Mouse (Mus musculus) MEL (cell line): ENCODE results near the gene Itgb8. TPM values are rescaled to one million over a fixed set of nuclear protein-coding genes. Genes with fewer than 3 reads are reported as not detected.

ENCODE experiments used
- DNase-seq: peaks from one replicate; pipeline ENCODE4 v3.0.0; 2011; ENCODE audit warnings: low read depth, low spot score
- H3K27ac ChIP-seq: 2 replicates; pipeline ENCODE4 v1.5.1; 2012; ENCODE audit warnings: low read depth, mild to moderate bottlenecking, control low read depth, low read length, moderate library complexity; ENCODE audit not compliant: control insufficient read depth
- H3K27me3 ChIP-seq, 2 experiments: fragments of 150-350 bp in 1 of 2; sonication (generic) in 1 of 2; 2 replicates each; pipeline ENCODE4 v1.6.1; 2012; ENCODE audit warnings: low read length in 2 of 2, mild to moderate bottlenecking in 2 of 2, improper control_type of control experiment in 1 of 2, moderate library complexity in 1 of 2; ENCODE audit not compliant: insufficient read depth in 2 of 2, control insufficient read depth in 1 of 2
- H3K36me3 ChIP-seq, 2 experiments: 2 replicates each; pipeline ENCODE4 v1.6.1; 2012 to 2014; ENCODE audit warnings: low read length in 2 of 2, improper control_type of control experiment in 1 of 2, inconsistent platforms in 1 of 2, mild to moderate bottlenecking in 1 of 2; ENCODE audit not compliant: insufficient read depth in 2 of 2, control insufficient read depth in 1 of 2
- H3K4me1 ChIP-seq, 2 experiments: fragments of 150-350 bp in 1 of 2; sonication (generic) in 1 of 2; 2 replicates each; pipeline ENCODE4 v1.6.1; 2012; ENCODE audit warnings: low read length in 2 of 2, improper control_type of control experiment in 1 of 2, mild to moderate bottlenecking in 1 of 2; ENCODE audit not compliant: insufficient read depth in 2 of 2, control insufficient read depth in 1 of 2
- H3K4me3 ChIP-seq, 2 experiments: fragments of 150-350 bp in 1 of 2; sonication (generic) in 1 of 2; 2 replicates each; pipeline ENCODE4 v1.5.1; 2012; ENCODE audit warnings: low read depth in 2 of 2, low read length in 2 of 2, mild to moderate bottlenecking in 2 of 2, moderate library complexity in 2 of 2, control low read depth in 1 of 2, improper control_type of control experiment in 1 of 2; ENCODE audit not compliant: control insufficient read depth in 1 of 2, insufficient read depth in 1 of 2
- H3K79me2 ChIP-seq: 2 replicates; pipeline ENCODE4 v1.6.1; 2012; ENCODE audit warnings: mild to moderate bottlenecking, low read length, moderate library complexity; ENCODE audit not compliant: control insufficient read depth, poor library complexity, insufficient read depth
- H3K9ac ChIP-seq: 2 replicates; pipeline ENCODE4 v1.6.1; 2012; ENCODE audit warnings: low read depth, mild to moderate bottlenecking, control low read depth, low read length, moderate library complexity; ENCODE audit not compliant: control insufficient read depth, poor library complexity, severe bottlenecking
- H3K9me3 ChIP-seq: fragments of 150-350 bp; sonication (generic); replicated peaks from 2 replicates; pipeline ENCODE4 v1.6.1; 2012; ENCODE audit warnings: mild to moderate bottlenecking, low read length, improper control_type of control experiment, moderate library complexity; ENCODE audit not compliant: insufficient read depth
- BHLHE40 ChIP-seq: IDR thresholded peaks from 2 replicates; pipeline ENCODE4 v1.6.1; 2012; ENCODE audit warnings: low read depth, mild to moderate bottlenecking, inconsistent platforms, low read length, improper control_type of control experiment, borderline replicate concordance
- CHD1 ChIP-seq: IDR thresholded peaks from 2 replicates; pipeline ENCODE4 v1.6.1; 2012; ENCODE audit warnings: low read depth, mild to moderate bottlenecking, inconsistent platforms, low read length, improper control_type of control experiment
- CTCF ChIP-seq, 3 experiments: IDR thresholded peaks in 2 of 3; conservative IDR thresholded peaks in 1 of 3; 2 replicates each; pipeline ENCODE4 v1.5.1; 2011 to 2012; ENCODE audit warnings: low read length in 3 of 3, low read depth in 2 of 3, mild to moderate bottlenecking in 2 of 3, improper control_type of control experiment in 1 of 3, inconsistent platforms in 1 of 3, mixed read lengths in 1 of 3, moderate library complexity in 1 of 3; ENCODE audit not compliant: control insufficient read depth in 1 of 3, insufficient read depth in 1 of 3, poor library complexity in 1 of 3, severe bottlenecking in 1 of 3
- E2F4 ChIP-seq: IDR thresholded peaks from 2 replicates; pipeline ENCODE4 v1.6.1; 2011; ENCODE audit warnings: low read depth, low read length, improper control_type of control experiment, borderline replicate concordance
- ELF1 ChIP-seq: IDR thresholded peaks from 2 replicates; pipeline ENCODE4 v1.6.1; 2014; ENCODE audit warnings: low read depth, mild to moderate bottlenecking, inconsistent platforms, low read length, improper control_type of control experiment, moderate library complexity
- EP300 ChIP-seq, 2 experiments: IDR thresholded peaks; 2 replicates each; pipeline ENCODE4 v1.6.1; 2011; ENCODE audit warnings: improper control_type of control experiment in 2 of 2, low read length in 2 of 2, low read depth in 1 of 2, mild to moderate bottlenecking in 1 of 2
- ETS1 ChIP-seq: IDR thresholded peaks from 2 replicates; pipeline ENCODE4 v1.6.1; 2012; ENCODE audit warnings: low read depth, mild to moderate bottlenecking, inconsistent platforms, low read length, improper control_type of control experiment, moderate library complexity
- GABPA ChIP-seq: IDR thresholded peaks from 2 replicates; pipeline ENCODE4 v1.6.1; 2012; ENCODE audit warnings: low read depth, mild to moderate bottlenecking, inconsistent platforms, low read length, improper control_type of control experiment, moderate library complexity
- GATA1 ChIP-seq: IDR thresholded peaks from 2 replicates; pipeline ENCODE4 v1.6.1; 2011; ENCODE audit warnings: low read depth, low read length, improper control_type of control experiment
- HCFC1 ChIP-seq: IDR thresholded peaks from 2 replicates; pipeline ENCODE4 v1.6.1; 2012; ENCODE audit warnings: low read depth, mild to moderate bottlenecking, inconsistent platforms, low read length, improper control_type of control experiment, moderate library complexity
- JUND ChIP-seq: IDR thresholded peaks from 2 replicates; pipeline ENCODE4 v1.6.1; 2011; ENCODE audit warnings: low read depth, mild to moderate bottlenecking, improper control_type of control experiment, low read length
- MAFK ChIP-seq: IDR thresholded peaks from 2 replicates; pipeline ENCODE4 v1.6.1; 2011; ENCODE audit warnings: low read depth, mild to moderate bottlenecking, low read length, improper control_type of control experiment, borderline replicate concordance
- MEF2A ChIP-seq: IDR thresholded peaks from 2 replicates; pipeline ENCODE4 v1.6.1; 2014; ENCODE audit warnings: low read depth, mild to moderate bottlenecking, inconsistent platforms, low read length, improper control_type of control experiment; ENCODE audit not compliant: poor library complexity, insufficient replicate concordance, severe bottlenecking; ENCODE audit errors: extremely low read depth
- MXI1 ChIP-seq: IDR thresholded peaks from 2 replicates; pipeline ENCODE4 v1.6.1; 2011; ENCODE audit warnings: mild to moderate bottlenecking, low read depth, low read length, improper control_type of control experiment
- MYC ChIP-seq: IDR thresholded peaks from 2 replicates; pipeline ENCODE4 v1.6.1; 2011; ENCODE audit warnings: low read depth, mild to moderate bottlenecking, low read length, improper control_type of control experiment, moderate library complexity
- NELFE ChIP-seq: IDR thresholded peaks from 2 replicates; pipeline ENCODE4 v1.6.1; 2011; ENCODE audit warnings: low read depth, low read length, improper control_type of control experiment
- NRF1 ChIP-seq: IDR thresholded peaks from 2 replicates; pipeline ENCODE4 v1.6.1; 2014; ENCODE audit warnings: low read depth, mild to moderate bottlenecking, inconsistent platforms, low read length, improper control_type of control experiment, moderate library complexity; ENCODE audit not compliant: poor library complexity, insufficient read depth, severe bottlenecking
- POLR2AphosphoS5 ChIP-seq: IDR thresholded peaks from 2 replicates; pipeline ENCODE4 v1.6.1; 2012; ENCODE audit warnings: low read depth, borderline replicate concordance, mild to moderate bottlenecking, inconsistent platforms, low read length, moderate library complexity, mixed read lengths
- RAD21 ChIP-seq: IDR thresholded peaks from 2 replicates; pipeline ENCODE4 v1.6.1; 2011; ENCODE audit warnings: mild to moderate bottlenecking, low read depth, low read length, improper control_type of control experiment
- SIN3A ChIP-seq: IDR thresholded peaks from 2 replicates; pipeline ENCODE4 v1.6.1; 2012; ENCODE audit warnings: low read length, improper control_type of control experiment, inconsistent platforms
- TAL1 ChIP-seq: IDR thresholded peaks from 2 replicates; pipeline ENCODE4 v1.6.1; 2012; ENCODE audit warnings: mild to moderate bottlenecking, inconsistent platforms, low read length, moderate library complexity, mixed read lengths
- TBP ChIP-seq: IDR thresholded peaks from 2 replicates; pipeline ENCODE4 v1.8.0; 2011; ENCODE audit warnings: low read depth, low read length, improper control_type of control experiment
- UBTF ChIP-seq: IDR thresholded peaks from 2 replicates; pipeline ENCODE4 v1.6.1; 2012; ENCODE audit warnings: low read depth, mild to moderate bottlenecking, inconsistent platforms, low read length, improper control_type of control experiment, moderate library complexity, borderline replicate concordance; ENCODE audit not compliant: insufficient read depth
- USF1 ChIP-seq: IDR thresholded peaks from 2 replicates; pipeline ENCODE4 v1.6.1; 2014; ENCODE audit warnings: low read depth, mild to moderate bottlenecking, inconsistent platforms, low read length, improper control_type of control experiment, moderate library complexity
- USF2 ChIP-seq, 2 experiments: IDR thresholded peaks; 2 replicates each; pipeline ENCODE4 v1.6.1; 2011 to 2012; ENCODE audit warnings: improper control_type of control experiment in 2 of 2, low read length in 2 of 2, borderline replicate concordance in 1 of 2, inconsistent platforms in 1 of 2, low read depth in 1 of 2, mild to moderate bottlenecking in 1 of 2; ENCODE audit not compliant: insufficient read depth in 1 of 2
- ZC3H11A ChIP-seq: IDR thresholded peaks from 2 replicates; pipeline ENCODE4 v1.6.1; 2012; ENCODE audit warnings: low read depth, mild to moderate bottlenecking, inconsistent platforms, low read length, improper control_type of control experiment
- ZKSCAN1 ChIP-seq: IDR thresholded peaks from 2 replicates; pipeline ENCODE4 v1.6.1; 2012; ENCODE audit warnings: low read depth, mild to moderate bottlenecking, inconsistent platforms, low read length, improper control_type of control experiment, moderate library complexity
- ZMIZ1 ChIP-seq: IDR thresholded peaks from 2 replicates; pipeline ENCODE4 v1.6.1; 2012; ENCODE audit warnings: low read depth, mild to moderate bottlenecking, inconsistent platforms, low read length, improper control_type of control experiment, moderate library complexity
- ZNF384 ChIP-seq: IDR thresholded peaks from 2 replicates; pipeline ENCODE4 v1.6.1; 2012; ENCODE audit warnings: low read depth, mild to moderate bottlenecking, inconsistent platforms, low read length, improper control_type of control experiment
- polyA plus RNA-seq, 2 experiments: library from polyadenylated mRNA; stranded (reverse) in 1 of 2; unstranded in 1 of 2; fragments of >175 nt in 1 of 2; fragments of >200 nt in 1 of 2; gene quantifications; 2 replicates each; pipeline versions ENCODE4 v1.2.1 to v1.2.4; 2012; ENCODE audit warnings: low replicate concordance in 2 of 2, low read depth in 1 of 2; ENCODE audit not compliant: insufficient read length in 2 of 2, insufficient read depth in 1 of 2, missing spikeins in 1 of 2
- total RNA-seq: library from RNA; depleted of rRNA; stranded (reverse); fragments of 300-350 nt; gene quantifications from 2 replicates; pipeline ENCODE4 v1.2.3, GENCODE M21; 2012

Itgb8 gene
- total and polyA plus RNA-seq, 3 experiments = not detected

DNA sequence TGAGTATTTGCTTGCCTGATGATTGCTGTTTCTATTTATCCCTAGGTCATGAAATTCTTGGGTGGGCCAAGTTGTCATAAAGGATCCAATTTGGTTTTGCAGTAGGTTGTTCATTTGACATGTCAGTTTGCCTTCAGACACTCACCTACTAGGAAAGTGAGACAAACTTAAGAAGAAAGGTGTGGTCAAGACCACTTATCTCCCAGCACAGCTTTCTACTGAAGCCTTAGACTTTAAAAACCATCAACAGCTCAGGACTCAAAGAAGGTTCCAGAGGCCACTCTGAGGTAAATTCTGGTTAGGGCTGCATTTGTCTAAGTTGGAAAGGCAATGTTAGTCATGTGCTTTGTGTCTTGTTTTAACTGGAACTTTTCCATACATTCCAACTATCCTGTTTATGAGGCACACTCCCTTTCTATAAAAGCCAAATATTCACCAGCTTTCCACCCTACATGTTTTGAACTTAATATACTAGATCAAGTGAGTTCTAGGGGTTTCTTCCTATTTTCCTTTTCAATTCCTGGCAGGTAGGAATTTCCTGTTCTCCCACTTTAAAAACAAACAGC is 20.8 kb downstream of the Itgb8 start:
- no peak overlapping the region for H3K27ac ChIP-seq
- H3K36me3 ChIP-seq = no peaks in the 10 kb centered on the region
- no peak overlapping the region for H3K9ac ChIP-seq
- H3K9me3 ChIP-seq = no peaks in the 10 kb centered on the region
- no peak for DNase-seq
- TF ChIP-seq MEF2A = no peak
- no peak for TF ChIP-seq ELF1
- no peak for TF ChIP-seq ZKSCAN1
- no peak for TF ChIP-seq TBP
- TF ChIP-seq BHLHE40 = no peak
- TF ChIP-seq EP300 (IDR thresholded peaks at IDR 0.05; ENCODE audit: low read depth in 1 of 2, low read length in 2 of 2) = no peak
- no peak for TF ChIP-seq NELFE
- no peak for TF ChIP-seq ZMIZ1
- TF ChIP-seq NRF1 = no peak
- TF ChIP-seq E2F4 = no peak
- TF ChIP-seq ETS1 = no peak
- no peak for TF ChIP-seq TAL1
- no peak for TF ChIP-seq MAFK
- TF ChIP-seq CHD1 = no peak
- no peak for TF ChIP-seq JUND
- no peak for TF ChIP-seq MYC
- TF ChIP-seq ZC3H11A = no peak
- TF ChIP-seq GABPA = no peak
- no peak for TF ChIP-seq POLR2AphosphoS5
- TF ChIP-seq CTCF (IDR thresholded peaks at IDR 0.05 in 2 of 3, conservative IDR thresholded peaks at IDR 0.05 in 1 of 3; ENCODE audit: control insufficient read depth in 1 of 3, insufficient read depth in 1 of 3, low read depth in 2 of 3, low read length in 3 of 3, poor library complexity in 1 of 3, severe bottlenecking in 1 of 3) = no peak
- no peaks in the 10 kb centered on the region for H3K4me1 ChIP-seq
- H3K79me2 ChIP-seq = no peaks in the 10 kb centered on the region
- no peak overlapping the region for H3K4me3 ChIP-seq
- no peaks in the 10 kb centered on the region for H3K27me3 ChIP-seq

DNA sequence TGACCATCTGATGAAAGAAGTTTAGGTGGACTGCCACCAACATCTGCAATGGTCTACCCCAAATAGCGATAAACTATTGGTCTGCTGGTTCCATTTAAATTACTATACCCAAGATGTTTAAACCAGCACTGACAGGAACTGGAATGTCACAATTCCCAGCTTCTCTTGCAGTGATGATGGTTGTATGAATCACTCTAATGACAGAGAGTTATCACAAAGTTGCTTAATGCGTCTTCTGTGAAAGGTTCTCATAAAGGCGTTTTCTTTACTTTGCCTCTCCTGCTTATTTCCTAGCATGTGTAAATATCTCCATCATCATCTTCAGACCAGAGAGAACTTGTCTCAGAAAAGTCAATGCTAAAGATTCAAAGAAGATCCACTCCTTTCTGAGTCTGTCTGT is 23.4 kb downstream of the Itgb8 start:
- Histone ChIP-seq H3K79me2 (no peaks in the 10 kb centered on the region), H3K4me1 (no peaks in the 10 kb centered on the region), H3K27me3 (no peaks in the 10 kb centered on the region), H3K36me3 (no peaks in the 10 kb centered on the region), H3K4me3 (no peak overlapping the region), H3K9me3 (no peaks in the 10 kb centered on the region), H3K9ac (no peak overlapping the region), H3K27ac (no peak overlapping the region)
- DNase-seq = no peak
- TF ChIP-seq UBTF (no peak), RAD21 (no peak), MEF2A (no peak), NELFE (no peak), NRF1 (no peak), HCFC1 (no peak), BHLHE40 (no peak), MXI1 (no peak), JUND (no peak), CTCF (IDR thresholded peaks at IDR 0.05 in 2 of 3, conservative IDR thresholded peaks at IDR 0.05 in 1 of 3; ENCODE audit: control insufficient read depth in 1 of 3, insufficient read depth in 1 of 3, low read depth in 2 of 3, low read length in 3 of 3, poor library complexity in 1 of 3, severe bottlenecking in 1 of 3) (no peak), MYC (no peak), ZNF384 (no peak), GATA1 (no peak), ZKSCAN1 (no peak), USF2 (IDR thresholded peaks at IDR 0.05; ENCODE audit: borderline replicate concordance in 1 of 2, insufficient read depth in 1 of 2, low read depth in 1 of 2, low read length in 2 of 2) (no peak), SIN3A (no peak), USF1 (no peak)
